Comparison of ENCODE assay signal across 7 mouse cellular contexts in the genomic region with DNA sequence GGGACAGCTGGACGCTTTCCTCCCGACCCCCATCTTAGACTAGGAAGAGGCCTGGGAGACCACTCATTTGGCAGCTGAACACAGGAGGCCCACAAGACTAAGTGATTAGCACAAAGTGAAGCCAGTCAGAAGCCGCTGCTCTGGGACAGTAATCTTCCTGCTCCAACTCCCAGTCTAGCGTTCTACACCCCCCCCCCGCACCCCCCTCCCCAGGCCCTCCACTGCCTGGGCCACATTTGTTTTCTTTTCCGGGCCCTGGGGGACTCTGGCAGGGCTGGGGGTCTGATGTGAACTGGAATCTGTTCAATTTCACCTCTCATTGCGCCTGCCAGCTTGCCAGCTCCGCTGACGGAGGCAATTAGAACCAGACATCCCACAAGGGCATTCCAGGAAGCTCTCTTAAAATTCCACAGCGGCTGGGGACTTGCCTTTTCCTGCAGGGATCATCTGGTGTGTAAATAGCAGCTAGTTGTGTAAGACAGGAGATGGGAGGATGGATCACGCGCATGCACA.
DNase-seq lines count a peak whose midpoint lies in the region; ATAC-seq and TF ChIP-seq lines count a peak whose summit lies in the region.

No protein-coding gene starts in this region.

- peak overlapping the region; percentile 74 for H3K27ac ChIP-seq in heart, embryonic 12.5 days (ENCODE audit: poor library complexity, severe bottlenecking)
- peak overlapping the region; percentile 54; the same call in 1 of the 2 replicates for H3K27ac ChIP-seq in lung, postnatal 0 days (ENCODE audit: low read length)
- H3K27ac ChIP-seq in stomach, embryonic 16.5 days (ENCODE audit: low read length), result peak overlapping the region; percentile 76

- H3K4me3 ChIP-seq in heart, embryonic 12.5 days, result no peak overlapping the region
- no peak overlapping the region for H3K4me3 ChIP-seq in lung, postnatal 0 days (ENCODE audit: low read depth, low read length)
- no peak overlapping the region for H3K4me3 ChIP-seq in stomach, embryonic 16.5 days (replicated peaks; ENCODE audit: low read length)

- peaks cover 33% of the 10 kb centered on the region for H3K4me1 ChIP-seq in heart, embryonic 12.5 days (replicated peaks)
- H3K4me1 ChIP-seq in lung, postnatal 0 days (ENCODE audit: insufficient read depth, low read depth, low read length), result peaks cover 7% of the 10 kb centered on the region; the same call in 1 of the 2 replicates
- H3K4me1 ChIP-seq in stomach, embryonic 16.5 days (ENCODE audit: control insufficient read depth, insufficient read depth, low read length), result peaks cover 20% of the 10 kb centered on the region

- peaks cover 46% of the 10 kb centered on the region for H3K27me3 ChIP-seq in heart, embryonic 12.5 days (replicated peaks)
- no peaks in the 10 kb centered on the region for H3K27me3 ChIP-seq in lung, postnatal 0 days (replicated peaks; ENCODE audit: insufficient read depth, low read length)
- H3K27me3 ChIP-seq in stomach, embryonic 16.5 days (ENCODE audit: control insufficient read depth, insufficient read depth, low read length), result no peaks in the 10 kb centered on the region

- peak; percentile 79 for ATAC-seq in heart, embryonic 12.5 days (ENCODE audit: insufficient number of reproducible peaks, low FRiP score)
- ATAC-seq in lung, postnatal 0 days, result peak; percentile 70
- ATAC-seq in stomach, embryonic 16.5 days (ENCODE audit: insufficient read depth, low FRiP score), result peak; percentile 71

- peak; percentile 84 for DNase-seq in NIH3T3 (ENCODE audit: low read depth)
- peak; percentile 85 for DNase-seq in embryo, embryonic 11 days
- peak; percentile 51 to 57 for DNase-seq in kidney, adult 8-10 months
- peak; percentile 82 for DNase-seq in lung, postnatal 0 days (ENCODE audit: low spot score)
- no peak for DNase-seq in adrenal gland, adult 18-20 months (ENCODE audit: low spot score in 2 of 2)

- H3K4me2 ChIP-seq in heart, embryonic 12.5 days, result peak overlapping the region; percentile 58
- H3K4me2 ChIP-seq in lung, postnatal 0 days (replicated peaks; ENCODE audit: low read depth, low read length), result peak overlapping the region; percentile 44
- peak overlapping the region; percentile 42 for H3K4me2 ChIP-seq in stomach, embryonic 16.5 days (ENCODE audit: low read depth, low read length)

- H3K9ac ChIP-seq in heart, embryonic 12.5 days, result 0 out of 2 replicates have a peak overlapping the region, but pooled peaks have one; percentile 25
- H3K9ac ChIP-seq in lung, postnatal 0 days (replicated peaks; ENCODE audit: low read depth), result no peak overlapping the region
- H3K9ac ChIP-seq in stomach, embryonic 16.5 days (ENCODE audit: low read length), result peak overlapping the region; percentile 64

- peak; percentile 77 for TF ChIP-seq EP300 in lung, postnatal 0 days (IDR thresholded peaks at IDR 0.05)

- no peaks in the 10 kb centered on the region for H3K9me3 ChIP-seq in heart, embryonic 12.5 days (replicated peaks)
- H3K9me3 ChIP-seq in lung, postnatal 0 days (ENCODE audit: low read length), result no peaks in the 10 kb centered on the region
- no peaks in the 10 kb centered on the region for H3K9me3 ChIP-seq in stomach, embryonic 16.5 days (replicated peaks; ENCODE audit: control insufficient read depth, low read length)

- WGBS in heart, embryonic 12.5 days, result 2% methylated on average over 12 of the region's 12 CpGs
- 8% methylated on average over 12 of the region's 12 CpGs for WGBS in lung, postnatal 0 days
- 11% methylated on average over 12 of the region's 12 CpGs for WGBS in stomach, embryonic 16.5 days

- H3K36me3 ChIP-seq in heart, embryonic 12.5 days, result no peaks in the 10 kb centered on the region
- H3K36me3 ChIP-seq in lung, postnatal 0 days (ENCODE audit: insufficient read depth, low read length), result no peaks in the 10 kb centered on the region
- no peaks in the 10 kb centered on the region for H3K36me3 ChIP-seq in stomach, embryonic 16.5 days (ENCODE audit: control insufficient read depth, insufficient read depth, low read length)

- TF ChIP-seq CTCF in lung, postnatal 0 days (IDR thresholded peaks at IDR 0.05), result no peak

Comparison
In these comparisons a context has a peak if more than half of its experiments do, and no peak if none do; other contexts are left out.
1. DNase-seq: peak in NIH3T3 (single experiment), embryo, embryonic 11 days (single experiment), kidney, adult 8-10 months (2 of 2) and lung, postnatal 0 days (single experiment); none in adrenal gland, adult 18-20 months (0 of 2).
2. Peak in every context shown above with its lines, with median percentiles within 50 percentile points of each other: ATAC-seq, H3K27ac ChIP-seq and H3K4me2 ChIP-seq.